Mouse (Mus musculus): Measurements from ENCODE around the gene Ppp1r9b. TPM values are rescaled to one million over a fixed set of nuclear protein-coding genes. Genes with fewer than 3 reads are reported as not detected.

Ppp1r9b gene
- polyA plus RNA-seq, 1 experiment from 2014 or later = 14.3 TPM

GRCm38 (mm10) chr11:95027850-95028470 lies 37.1 kb downstream of the Ppp1r9b start:
- Histone ChIP-seq H3K27ac (ENCODE audit: low read depth) (no peak overlapping the region), H3K36me3 (ENCODE audit: insufficient read depth) (peaks cover 33% of the 10 kb centered on the region)
- no peak for ATAC-seq (ENCODE audit: insufficient read depth)

GRCm38 (mm10) chr11:95032945-95033344 lies 42.1 kb downstream of the Ppp1r9b start:
- Histone ChIP-seq H3K4me1 (ENCODE audit: insufficient read depth) (no peaks in the 10 kb centered on the region), H3K36me3 (ENCODE audit: insufficient read depth) (no peaks in the 10 kb centered on the region), H3K27me3 (ENCODE audit: insufficient read depth, low read length) (no peaks in the 10 kb centered on the region), H3K4me2 (no peak overlapping the region), H3K9ac (no peak overlapping the region), H3K4me3 (ENCODE audit: low read depth, low read length) (no peak overlapping the region), H3K9me3 (ENCODE audit: low read depth, low read length) (no peaks in the 10 kb centered on the region), H3K27ac (ENCODE audit: low read depth) (no peak overlapping the region)
- ATAC-seq (ENCODE audit: insufficient read depth) (no peak), DNase-seq (no peak)
- TF ChIP-seq CTCF (IDR thresholded peaks at IDR 0.05; ENCODE audit: low read depth) = no peak
- 33% methylated on average over 6 of the region's 6 CpGs for WGBS

More at GRCm38 (mm10) chr11:95027850-95028470, 37.1 kb downstream of the Ppp1r9b start:
- Histone ChIP-seq H3K9ac (no peak overlapping the region; the same call in 1 of the 2 replicates), H3K9me3 (ENCODE audit: low read depth, low read length) (no peaks in the 10 kb centered on the region), H3K4me2 (no peak overlapping the region), H3K27me3 (ENCODE audit: insufficient read depth, low read length) (no peaks in the 10 kb centered on the region), H3K4me3 (ENCODE audit: low read depth, low read length) (no peak overlapping the region), H3K4me1 (ENCODE audit: insufficient read depth) (no peaks in the 10 kb centered on the region)
- TF ChIP-seq CTCF (IDR thresholded peaks at IDR 0.05; ENCODE audit: low read depth) = no peak
- WGBS = 39% methylated on average over 13 of the region's 13 CpGs
- DNase-seq = no peak

GRCm38 (mm10) chr11:95033617-95034016 lies 42.8 kb downstream of the Ppp1r9b start:
- 0 out of 2 replicates have a peak, but pooled peaks have one; percentile 28 for ATAC-seq (ENCODE audit: insufficient read depth)
- no peak overlapping the region for H3K4me2 ChIP-seq
- H3K4me3 ChIP-seq (ENCODE audit: low read depth, low read length) = no peak overlapping the region
- no peak for DNase-seq
- H3K27ac ChIP-seq (ENCODE audit: low read depth) = no peak overlapping the region
- TF ChIP-seq CTCF (IDR thresholded peaks at IDR 0.05; ENCODE audit: low read depth) = no peak
- no peaks in the 10 kb centered on the region for H3K9me3 ChIP-seq (ENCODE audit: low read depth, low read length)
- no peaks in the 10 kb centered on the region for H3K4me1 ChIP-seq (ENCODE audit: insufficient read depth)
- H3K36me3 ChIP-seq (ENCODE audit: insufficient read depth) = no peaks in the 10 kb centered on the region
- no peak overlapping the region for H3K9ac ChIP-seq
- no peaks in the 10 kb centered on the region for H3K27me3 ChIP-seq (ENCODE audit: insufficient read depth, low read length)
- 35% methylated on average over 14 of the region's 14 CpGs for WGBS

GRCm38 (mm10) chr11:95034902-95035301 lies 44.1 kb downstream of the Ppp1r9b start:
- ATAC-seq (ENCODE audit: insufficient read depth) (no peak), DNase-seq (no peak)
- Histone ChIP-seq H3K27me3 (ENCODE audit: insufficient read depth, low read length) (no peaks in the 10 kb centered on the region), H3K27ac (ENCODE audit: low read depth) (no peak overlapping the region), H3K36me3 (ENCODE audit: insufficient read depth) (0 out of 2 replicates have a peak, but pooled peaks cover 2% of the 10 kb centered on the region), H3K9me3 (ENCODE audit: low read depth, low read length) (no peaks in the 10 kb centered on the region), H3K4me3 (ENCODE audit: low read depth, low read length) (no peak overlapping the region), H3K4me2 (no peak overlapping the region), H3K9ac (no peak overlapping the region), H3K4me1 (ENCODE audit: insufficient read depth) (no peaks in the 10 kb centered on the region)
- 67% methylated on average over 10 of the region's 10 CpGs for WGBS
- no peak for TF ChIP-seq CTCF (IDR thresholded peaks at IDR 0.05; ENCODE audit: low read depth)

GRCm38 (mm10) chr11:95036521-95036920 lies 45.7 kb downstream of the Ppp1r9b start:
- WGBS = 96% methylated on average over 5 of the region's 5 CpGs
- Histone ChIP-seq H3K36me3 (ENCODE audit: insufficient read depth) (0 out of 2 replicates have a peak, but pooled peaks cover 2% of the 10 kb centered on the region), H3K9ac (no peak overlapping the region)

GRCm38 (mm10) chr11:95037306-95037705 lies 46.5 kb downstream of the Ppp1r9b start:
- Histone ChIP-seq H3K27me3 (ENCODE audit: insufficient read depth, low read length) (no peaks in the 10 kb centered on the region), H3K9ac (no peak overlapping the region), H3K9me3 (ENCODE audit: low read depth, low read length) (no peaks in the 10 kb centered on the region), H3K36me3 (ENCODE audit: insufficient read depth) (0 out of 2 replicates have a peak, but pooled peaks cover 2% of the 10 kb centered on the region), H3K27ac (ENCODE audit: low read depth) (no peak overlapping the region), H3K4me1 (ENCODE audit: insufficient read depth) (peaks cover 7% of the 10 kb centered on the region; the same call in 1 of the 2 replicates), H3K4me3 (ENCODE audit: low read depth, low read length) (no peak overlapping the region), H3K4me2 (no peak overlapping the region)
- WGBS = 45% methylated on average over 6 of the region's 6 CpGs
- DNase-seq (no peak), ATAC-seq (ENCODE audit: insufficient read depth) (no peak)
- no peak for TF ChIP-seq CTCF (IDR thresholded peaks at IDR 0.05; ENCODE audit: low read depth)

More at GRCm38 (mm10) chr11:95036521-95036920, 45.7 kb downstream of the Ppp1r9b start:
- Histone ChIP-seq H3K27me3 (ENCODE audit: insufficient read depth, low read length) (no peaks in the 10 kb centered on the region), H3K4me2 (no peak overlapping the region), H3K27ac (ENCODE audit: low read depth) (no peak overlapping the region), H3K9me3 (ENCODE audit: low read depth, low read length) (no peaks in the 10 kb centered on the region), H3K4me1 (ENCODE audit: insufficient read depth) (peaks cover under 1% of the 10 kb centered on the region; the same call in 1 of the 2 replicates), H3K4me3 (ENCODE audit: low read depth, low read length) (no peak overlapping the region)
- ATAC-seq (ENCODE audit: insufficient read depth) = no peak
- no peak for TF ChIP-seq CTCF (IDR thresholded peaks at IDR 0.05; ENCODE audit: low read depth)
- DNase-seq = no peak

- Histone ChIP-seq H3K4me3 (ENCODE audit: low read depth, low read length) (no peak overlapping the region), H3K9me3 (ENCODE audit: low read depth, low read length) (no peaks in the 10 kb centered on the region), H3K9ac (no peak overlapping the region), H3K27ac (ENCODE audit: low read depth) (no peak overlapping the region), H3K4me1 (ENCODE audit: insufficient read depth) (peaks cover 7% of the 10 kb centered on the region; the same call in 1 of the 2 replicates), H3K27me3 (ENCODE audit: insufficient read depth, low read length) (no peaks in the 10 kb centered on the region), H3K4me2 (no peak overlapping the region), H3K36me3 (ENCODE audit: insufficient read depth) (0 out of 2 replicates have a peak, but pooled peaks cover 2% of the 10 kb centered on the region)
- DNase-seq (peak; percentile 20), ATAC-seq (ENCODE audit: insufficient read depth) (no peak)
- 64% methylated on average over 14 of the region's 14 CpGs for WGBS
- TF ChIP-seq CTCF (IDR thresholded peaks at IDR 0.05; ENCODE audit: low read depth) = no peak
Measured at GRCm38 (mm10) chr11:95038156-95038817, 47.5 kb downstream of the Ppp1r9b start.

All from lung, embryonic 14.5 days (tissue).